Mouse (Mus musculus) heart, adult 8-10 months (tissue): ENCODE data around the gene Gm1993. TPM values are rescaled to one million over a fixed set of nuclear protein-coding genes. Genes with fewer than 3 reads are reported as not detected.
"Not testable (repeated sequence)": the region's sequence is repeated elsewhere in the genome, so short reads cannot be mapped to it uniquely, and the experiment has no call there.

ENCODE experiments used
- DNase-seq: peaks from one replicate; pipeline ENCODE4 v3.0.0; 2022; ENCODE audit warnings: low spot score
- total RNA-seq, 4 experiments: library from RNA; stranded (reverse); gene quantifications; 2 replicates each; pipeline ENCODE4 v1.2.4; 2022

Gene Gm1993
- not detected for total RNA-seq

DNA sequence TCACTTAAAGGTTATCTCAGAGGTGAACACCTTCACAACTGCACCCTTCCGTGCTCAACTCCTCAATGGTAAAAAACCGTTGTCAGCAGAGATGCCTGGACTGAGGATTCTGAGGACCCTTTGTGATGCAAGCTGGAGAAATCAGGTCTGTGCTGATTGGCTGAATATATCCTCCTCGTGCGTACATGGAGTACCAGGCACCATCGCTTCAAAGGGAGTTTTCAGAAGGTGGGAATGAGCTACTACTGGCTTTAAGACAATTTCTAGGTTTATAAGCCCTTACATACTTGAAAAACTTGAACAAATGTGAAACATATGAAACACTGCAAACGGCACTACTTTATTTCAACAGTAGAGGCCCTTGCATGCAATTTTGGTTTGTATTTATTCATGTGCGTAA is at the start of gene Gm1993:
Gm1993 (minus strand) TSS at position 101 of the 400 bp plus-strand sequence.
- DNase-seq = not testable (repeated sequence)
